Mouse (Mus musculus) heart, embryonic 14.5 days (tissue): ENCODE results near the gene Klhl40. TPM values are rescaled to one million over a fixed set of nuclear protein-coding genes. Genes with fewer than 3 reads are reported as not detected.
A peak's percentile ranks its signal among the peaks of the same experiment; 100 is the strongest.

Experiments used
- ATAC-seq: fragments of 200-750 bp; cut with Nextera tagmentation; 2 replicates; pipeline ENCODE4 v1.8.0; 2017; ENCODE audit warnings: low read depth, moderate TSS enrichment; ENCODE audit not compliant: insufficient number of reproducible peaks, insufficient read depth, low FRiP score
- H3K27ac ChIP-seq, 2 experiments: fragments of 200-500 bp in 1 of 2; fragments of 300-500 bp in 1 of 2; sonication (generic) in 1 of 2; replicated peaks in 1 of 2; 2 replicates each; pipeline ENCODE4 v1.5.1; 2012 to 2014; ENCODE audit warnings: low read depth in 2 of 2, low read length in 2 of 2, control low read depth in 1 of 2, mild to moderate bottlenecking in 1 of 2, mixed read lengths in 1 of 2; ENCODE audit not compliant: control insufficient read depth in 1 of 2, insufficient read depth in 1 of 2
- H3K27me3 ChIP-seq: fragments of 300-500 bp; sonication (generic); 2 replicates; pipeline ENCODE4 v1.6.1; 2014; ENCODE audit warnings: mild to moderate bottlenecking, low read length, control low read depth; ENCODE audit not compliant: control insufficient read depth, insufficient read depth
- H3K36me3 ChIP-seq: fragments of 300-500 bp; sonication (generic); 2 replicates; pipeline ENCODE4 v1.6.1; 2014; ENCODE audit warnings: mild to moderate bottlenecking, control low read depth, low read length, mixed read lengths; ENCODE audit not compliant: control insufficient read depth, insufficient read depth
- H3K4me1 ChIP-seq, 2 experiments: fragments of 200-500 bp in 1 of 2; fragments of 300-500 bp in 1 of 2; sonication (generic) in 1 of 2; 2 replicates each; pipeline ENCODE4 v1.6.1; 2012 to 2014; ENCODE audit warnings: low read length in 2 of 2, control low read depth in 1 of 2, mixed read lengths in 1 of 2; ENCODE audit not compliant: control insufficient read depth in 2 of 2, insufficient read depth in 2 of 2
- H3K4me2 ChIP-seq: fragments of 300-500 bp; sonication (generic); 2 replicates; pipeline ENCODE4 v1.6.1; 2014; ENCODE audit warnings: mild to moderate bottlenecking, low read length
- H3K4me3 ChIP-seq, 2 experiments: fragments of 200-500 bp in 1 of 2; fragments of 300-500 bp in 1 of 2; sonication (generic) in 1 of 2; 2 replicates each; pipeline ENCODE4 v1.5.1; 2012 to 2014; ENCODE audit warnings: low read length in 2 of 2, mild to moderate bottlenecking in 2 of 2, control low read depth in 1 of 2, low read depth in 1 of 2, moderate library complexity in 1 of 2; ENCODE audit not compliant: control insufficient read depth in 1 of 2, insufficient read depth in 1 of 2
- H3K9ac ChIP-seq: fragments of 300-500 bp; sonication (generic); 2 replicates; pipeline ENCODE4 v1.6.1; 2014; ENCODE audit warnings: mild to moderate bottlenecking, low read length
- H3K9me3 ChIP-seq: fragments of 300-500 bp; sonication (generic); 2 replicates; pipeline ENCODE4 v1.6.1; 2016; ENCODE audit warnings: low read length, control low read depth; ENCODE audit not compliant: control insufficient read depth
- WGBS: fragments of 180-500 bp; shearing (Covaris S2); extraction: QIAGEN DNeasy Blood & Tissue Kit; methylation state at CpG from one replicate; pipeline ENCODE4 v1.1.7; 2014; 5-methylcytosine and 5-hydroxymethylcytosine counted together
- polyA plus RNA-seq: library from polyadenylated mRNA; unstranded; fragments of >200 nt; fragmentation: Nextera tagmentation; extraction: Ambion mirVana; gene quantifications from 2 replicates; pipeline ENCODE4 v1.2.1, GENCODE M21; 2014

The Klhl40 gene
- polyA plus RNA-seq, 1 experiment from 2014 or later = 3.6 TPM

DNA sequence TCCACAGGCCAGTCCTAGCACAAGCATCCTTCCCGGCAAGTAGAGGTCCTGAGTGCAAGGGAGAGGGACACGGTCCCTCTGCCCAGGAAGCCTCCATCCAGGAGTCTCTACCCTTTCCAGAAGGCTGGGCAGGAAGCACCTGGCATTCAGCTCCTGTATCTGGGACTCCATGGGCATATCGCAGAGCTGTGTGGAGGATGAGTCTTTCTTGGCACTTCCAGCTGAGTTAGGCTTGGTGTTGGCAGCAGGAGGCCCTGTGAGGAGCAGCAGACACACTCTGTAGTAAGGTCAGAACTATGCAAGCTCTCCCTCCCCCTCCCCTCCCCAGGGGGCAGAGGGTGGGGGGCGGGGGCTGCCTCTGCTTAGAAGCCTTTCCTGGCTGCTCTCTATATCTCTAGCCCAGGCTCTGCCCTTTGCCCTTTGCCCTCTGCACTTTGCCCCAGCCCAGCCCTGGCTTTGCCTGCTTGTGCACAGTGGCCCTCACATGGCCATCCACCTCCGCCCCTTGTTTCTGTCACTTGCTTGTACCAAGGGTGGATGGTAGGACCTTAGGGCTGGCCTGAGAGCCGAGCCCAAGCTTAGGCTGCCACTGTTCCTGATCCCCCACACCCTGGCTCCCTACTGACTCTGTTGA lies 21.6 kb downstream of the Klhl40 start:
- Histone ChIP-seq H3K4me3 (no peak overlapping the region), H3K9me3 (no peaks in the 10 kb centered on the region), H3K36me3 (no peaks in the 10 kb centered on the region), H3K27ac (no peak overlapping the region), H3K4me2 (no peak overlapping the region), H3K4me1 (peaks cover 13 to 29% of the 10 kb centered on the region in 2 experiments), H3K27me3 (peaks cover 10% of the 10 kb centered on the region; the same call in 1 of the 2 replicates), H3K9ac (no peak overlapping the region)
- ATAC-seq = no peak
- 42% methylated on average over 6 of the region's 6 CpGs for whole genome bisulfite sequencing

GRCm38 (mm10) chr9:121802747-121803146 lies 25.3 kb downstream of the Klhl40 start:
- H3K9ac ChIP-seq = no peak overlapping the region
- no peak overlapping the region for H3K27ac ChIP-seq
- no peak for ATAC-seq
- 53% methylated on average over 7 of the region's 7 CpGs for WGBS
- H3K36me3 ChIP-seq = no peaks in the 10 kb centered on the region
- peaks cover 9 to 23% of the 10 kb centered on the region in 2 experiments for H3K4me1 ChIP-seq
- no peaks in the 10 kb centered on the region for H3K9me3 ChIP-seq
- H3K4me2 ChIP-seq = no peak overlapping the region
- no peak overlapping the region for H3K4me3 ChIP-seq
- H3K27me3 ChIP-seq = no peaks in the 10 kb centered on the region

GRCm38 (mm10) chr9:121807546-121807945 lies 30.1 kb downstream of the Klhl40 start:
- peaks cover 19 to 27% of the 10 kb centered on the region in 2 experiments for H3K4me1 ChIP-seq
- WGBS = 52% methylated on average over 1 of the region's 1 CpGs

GRCm38 (mm10) chr9:121807947-121808346 lies 30.5 kb downstream of the Klhl40 start:
- Histone ChIP-seq H3K9me3 (no peaks in the 10 kb centered on the region), H3K27ac (no peak overlapping the region), H3K4me2 (no peak overlapping the region), H3K9ac (no peak overlapping the region), H3K27me3 (no peaks in the 10 kb centered on the region), H3K36me3 (no peaks in the 10 kb centered on the region), H3K4me3 (no peak overlapping the region), H3K4me1 (peaks cover 17 to 25% of the 10 kb centered on the region in 2 experiments)
- WGBS = 56% methylated on average over 7 of the region's 7 CpGs
- ATAC-seq = no peak

More at GRCm38 (mm10) chr9:121807546-121807945, 30.1 kb downstream of the Klhl40 start:
- Histone ChIP-seq H3K27ac (no peak overlapping the region), H3K4me3 (no peak overlapping the region), H3K27me3 (no peaks in the 10 kb centered on the region), H3K4me2 (no peak overlapping the region), H3K9ac (no peak overlapping the region), H3K9me3 (no peaks in the 10 kb centered on the region), H3K36me3 (no peaks in the 10 kb centered on the region)
- ATAC-seq = no peak

DNA sequence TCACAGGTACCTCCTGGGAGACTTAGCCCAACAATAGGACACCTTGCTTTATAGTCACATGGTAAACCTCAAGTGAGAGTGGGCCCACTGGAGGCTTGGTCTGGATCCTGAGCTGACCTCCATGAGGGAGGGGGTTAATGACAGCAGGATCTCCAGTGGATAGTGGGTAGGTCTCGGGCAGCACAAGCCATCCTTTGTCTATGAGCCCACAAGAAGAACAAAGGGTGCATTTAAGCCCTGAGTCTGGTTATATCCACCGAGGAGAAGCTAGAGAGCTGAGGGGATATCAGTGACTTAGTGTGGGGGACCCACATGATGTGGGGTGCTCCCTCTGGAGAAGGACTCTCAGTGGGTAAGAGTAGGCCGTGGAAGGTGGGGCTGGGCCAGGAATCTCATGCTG lies 31.1 kb downstream of the Klhl40 start:
- no peak overlapping the region for H3K27ac ChIP-seq
- peaks cover 17 to 22% of the 10 kb centered on the region in 2 experiments for H3K4me1 ChIP-seq
- H3K9ac ChIP-seq = no peak overlapping the region
- H3K9me3 ChIP-seq = no peaks in the 10 kb centered on the region
- ATAC-seq = no peak
- no peaks in the 10 kb centered on the region for H3K27me3 ChIP-seq
- H3K36me3 ChIP-seq = no peaks in the 10 kb centered on the region
- 91% methylated on average over 3 of the region's 3 CpGs for WGBS
- H3K4me2 ChIP-seq = no peak overlapping the region
- H3K4me3 ChIP-seq = no peak overlapping the region

DNA sequence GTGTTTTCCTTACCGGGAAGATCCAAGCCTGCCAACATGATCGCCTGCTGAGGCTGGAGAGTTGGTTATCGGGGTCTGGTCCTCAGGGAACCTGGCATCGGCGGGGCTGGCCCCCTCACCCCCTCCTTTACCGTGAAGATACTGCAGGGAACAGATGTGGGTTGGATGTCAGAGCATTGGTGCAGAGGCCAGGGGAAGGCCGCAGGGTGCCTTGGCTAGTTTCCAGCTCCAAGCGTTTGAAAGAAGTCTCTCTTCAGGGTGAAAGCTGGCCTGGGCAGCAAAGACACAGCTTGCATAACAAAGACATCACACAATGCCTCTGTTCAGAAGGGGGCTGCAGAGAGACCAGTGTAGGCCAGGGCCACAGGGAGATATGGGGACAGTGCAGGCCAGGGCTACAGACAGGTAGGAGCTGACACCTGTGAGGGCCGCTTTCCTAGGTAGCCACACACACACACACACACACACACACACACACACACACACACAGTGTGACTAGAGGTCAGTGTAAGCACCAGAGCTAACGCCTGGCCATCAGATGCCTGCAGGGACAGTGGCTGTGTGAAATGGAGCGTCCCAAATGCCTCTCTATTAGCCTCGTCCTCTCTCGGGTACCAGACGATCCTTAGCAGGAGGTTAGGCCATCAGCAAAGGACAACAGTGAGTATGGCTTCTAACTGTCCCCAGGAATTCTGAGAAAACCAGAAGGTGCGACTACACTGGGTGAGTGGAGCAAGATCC lies 32.8 kb downstream of the Klhl40 start:
- H3K27me3 ChIP-seq = no peaks in the 10 kb centered on the region
- H3K4me2 ChIP-seq = no peak overlapping the region
- no peaks in the 10 kb centered on the region for H3K9me3 ChIP-seq
- no peak overlapping the region for H3K4me3 ChIP-seq
- H3K4me1 ChIP-seq = peaks cover 12 to 18% of the 10 kb centered on the region in 2 experiments
- H3K9ac ChIP-seq = peak overlapping the region; percentile 25; the same call in 1 of the 2 replicates
- H3K36me3 ChIP-seq = no peaks in the 10 kb centered on the region
- WGBS = 34% methylated on average over 15 of the region's 15 CpGs
- no peak for ATAC-seq
- no peak overlapping the region for H3K27ac ChIP-seq

- Histone ChIP-seq H3K9me3 (no peaks in the 10 kb centered on the region), H3K27me3 (no peaks in the 10 kb centered on the region), H3K27ac (no peak overlapping the region), H3K4me3 (no peak overlapping the region), H3K36me3 (no peaks in the 10 kb centered on the region), H3K4me1 (peaks cover 4 to 7% of the 10 kb centered on the region in 2 experiments), H3K4me2 (no peak overlapping the region), H3K9ac (no peak overlapping the region)
- WGBS = 17% methylated on average over 6 of the region's 6 CpGs
- ATAC-seq = no peak
Observed at GRCm38 (mm10) chr9:121815183-121815582, 37.8 kb downstream of the Klhl40 start.
